Mouse (Mus musculus): ENCODE data around the gene Fhit.

Fhit gene

DNA sequence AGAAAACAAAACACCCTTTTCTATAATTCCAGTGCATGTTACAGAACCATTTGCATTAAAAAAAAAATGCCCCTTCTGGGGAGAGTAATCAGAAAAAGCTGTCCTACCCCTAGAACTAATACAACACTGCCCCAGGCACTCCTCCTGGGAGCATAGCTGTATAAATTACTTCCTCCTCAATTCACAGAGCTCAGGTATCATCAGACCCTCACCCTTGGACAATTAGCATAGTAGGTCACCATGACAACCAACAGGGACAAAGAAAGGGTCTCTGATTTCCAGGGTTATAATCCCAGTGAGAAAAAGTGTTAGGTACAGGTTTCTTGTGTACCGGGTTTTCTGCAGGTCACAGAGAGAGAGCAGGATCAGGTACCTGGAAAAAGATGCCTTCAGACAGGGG, 654.3 kb downstream of the Fhit start:
- no peak for DNase-seq (ENCODE audit: low spot score)

DNA sequence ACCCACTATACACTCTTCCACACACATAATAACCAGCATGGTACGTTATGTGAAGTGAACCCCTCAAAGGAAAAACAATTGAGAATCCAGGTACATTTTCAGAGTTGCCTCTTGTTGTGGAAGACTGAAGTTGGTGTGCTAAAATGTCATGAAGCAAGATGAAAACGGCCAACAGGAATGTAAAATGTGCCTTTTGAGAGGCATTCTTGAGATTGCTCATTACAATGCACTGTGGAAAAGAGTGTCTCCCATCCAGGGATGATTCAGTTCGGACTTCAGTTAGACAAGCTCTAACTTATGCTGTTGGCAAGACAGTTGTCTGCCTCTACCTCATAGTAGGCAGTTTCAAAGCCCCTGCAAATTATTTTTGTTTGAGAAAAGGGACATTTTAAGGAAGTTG, 676.0 kb downstream of the Fhit start:
- no peak for DNase-seq (ENCODE audit: low spot score)

DNA sequence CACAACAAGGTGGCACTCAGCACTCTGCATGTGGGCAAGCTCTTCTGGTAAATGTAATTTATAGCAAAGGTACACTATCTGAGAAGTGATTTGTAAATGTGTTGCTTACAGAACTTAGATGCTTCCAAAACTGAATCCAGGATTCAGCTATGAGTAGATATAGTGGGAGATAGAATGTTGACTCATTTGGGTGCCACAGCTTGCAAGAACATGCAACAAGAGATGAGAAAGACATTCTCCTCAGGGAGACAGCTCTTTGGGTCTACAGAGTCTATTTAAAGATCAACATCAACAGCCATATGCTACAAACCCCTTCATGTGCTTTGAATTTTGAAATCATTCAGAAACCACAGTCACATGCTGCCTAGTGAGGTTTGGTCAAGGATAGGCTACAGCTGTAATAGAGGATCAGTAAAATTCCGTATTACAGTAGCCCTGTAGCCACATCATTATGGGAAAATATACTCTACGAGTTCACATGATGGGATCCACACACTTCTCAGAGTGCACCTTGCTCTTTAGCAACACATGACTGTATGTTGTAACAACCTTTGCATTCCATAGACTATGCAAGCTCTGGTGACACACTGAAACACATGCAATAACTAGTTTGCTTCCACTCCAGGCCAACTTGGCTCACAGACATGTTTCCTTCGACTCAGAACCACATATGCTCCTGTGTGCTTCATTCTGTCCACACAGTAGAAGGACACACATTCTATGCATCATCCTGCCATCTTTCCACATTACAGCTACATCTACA, 678.8 kb downstream of the Fhit start:
- no peak for DNase-seq (ENCODE audit: low spot score)

DNA sequence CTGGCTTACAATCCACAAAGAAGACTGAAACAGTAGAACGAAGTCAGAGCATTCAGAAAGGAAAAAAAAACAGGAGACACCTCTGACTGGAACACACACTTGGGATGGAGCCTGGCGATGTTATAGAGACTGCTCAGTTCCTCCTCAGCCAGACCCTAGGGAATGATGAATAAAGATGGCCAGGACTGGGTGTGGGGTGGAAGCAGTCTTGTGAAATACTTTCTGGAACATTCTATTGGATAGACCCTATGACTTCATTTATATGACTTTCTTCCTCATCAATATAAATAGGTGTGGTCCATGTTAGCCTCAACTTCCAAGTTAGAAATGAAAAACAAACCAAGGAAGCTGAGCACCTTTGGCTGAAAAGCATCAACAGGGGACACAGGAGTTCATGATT, 680.5 kb downstream of the Fhit start:
- no peak for DNase-seq (ENCODE audit: low spot score)

DNA sequence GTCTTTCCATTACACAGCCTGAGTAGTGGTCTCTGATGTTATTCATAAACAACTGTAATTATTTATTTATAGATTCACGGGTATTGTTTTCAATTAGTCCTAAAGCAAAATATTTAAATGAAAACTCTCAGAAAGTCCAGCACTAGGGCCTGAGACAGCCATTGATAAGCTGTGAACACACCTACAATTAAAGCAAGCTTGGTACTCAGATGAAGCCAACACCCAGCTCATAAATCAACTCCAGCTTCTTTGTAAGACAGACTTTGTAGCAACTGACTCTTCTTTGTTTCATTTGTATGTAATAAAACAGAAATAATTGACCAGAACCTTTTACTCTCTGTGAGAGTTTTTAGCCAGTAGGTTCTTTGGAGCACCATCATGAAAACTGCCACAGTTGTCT, 681.2 kb downstream of the Fhit start:
- no peak for DNase-seq (ENCODE audit: low spot score)

DNA sequence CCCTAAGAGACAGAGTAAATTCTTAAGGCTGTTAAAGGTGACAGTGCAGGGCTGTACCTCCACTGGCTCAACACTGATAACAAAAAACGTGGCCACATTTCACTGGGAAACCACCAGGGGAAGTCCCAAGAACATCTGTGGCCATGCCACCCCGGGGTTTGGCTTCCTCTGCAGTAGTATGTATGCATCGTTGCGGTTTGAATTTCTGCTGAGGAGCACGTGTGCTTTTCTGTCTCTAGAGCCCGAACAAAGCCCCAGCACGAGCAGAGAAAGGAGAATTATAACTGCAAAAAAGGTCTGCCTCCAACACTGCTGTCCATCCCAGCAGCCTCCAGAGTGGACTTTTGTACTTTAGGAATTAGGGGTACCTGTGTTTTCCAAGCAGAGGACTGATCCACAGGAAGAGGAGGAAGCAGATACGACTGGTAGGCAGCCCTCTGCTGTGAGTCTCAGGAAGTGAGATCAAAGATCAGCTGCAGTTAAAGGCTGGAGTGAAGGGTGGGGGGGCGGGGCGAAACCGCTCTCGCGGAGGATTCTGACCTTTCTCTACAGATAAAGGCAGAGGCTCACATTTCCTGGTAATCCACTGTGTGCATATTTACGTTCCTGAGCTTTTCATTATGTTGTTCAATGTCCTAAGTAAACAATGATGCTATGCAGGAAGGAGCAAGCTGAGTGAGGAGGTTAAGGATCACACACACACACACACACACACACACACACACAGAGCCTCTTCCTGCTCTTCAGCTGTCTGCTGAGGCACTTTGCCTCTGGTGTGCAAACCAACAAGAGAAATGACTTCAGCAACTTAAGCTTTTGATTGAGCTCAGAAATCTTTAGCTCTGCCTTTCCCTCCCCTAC, 708.6 kb downstream of the Fhit start:
- peak; percentile 89 for DNase-seq (ENCODE audit: low spot score)

DNA sequence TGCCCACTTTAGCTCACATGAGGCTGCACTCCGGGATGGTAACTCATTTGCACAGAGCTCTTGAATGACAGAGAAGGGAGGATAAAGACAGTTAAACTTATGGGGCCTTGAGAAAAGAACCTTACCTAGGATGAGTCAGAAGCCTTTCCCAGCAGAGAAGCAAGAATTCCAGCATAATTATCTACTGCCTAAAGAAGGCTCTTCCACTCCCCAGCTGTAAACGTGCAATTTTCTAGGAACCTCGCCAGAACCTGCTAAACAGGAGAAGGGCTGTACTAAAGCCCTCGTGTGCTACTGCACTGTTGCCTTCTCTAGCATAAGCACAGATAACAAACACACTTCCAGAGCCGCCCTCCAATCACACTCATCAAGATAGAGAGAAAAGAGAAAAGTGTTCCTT, 709.6 kb downstream of the Fhit start:
- DNase-seq (ENCODE audit: low spot score), result no peak

DNA sequence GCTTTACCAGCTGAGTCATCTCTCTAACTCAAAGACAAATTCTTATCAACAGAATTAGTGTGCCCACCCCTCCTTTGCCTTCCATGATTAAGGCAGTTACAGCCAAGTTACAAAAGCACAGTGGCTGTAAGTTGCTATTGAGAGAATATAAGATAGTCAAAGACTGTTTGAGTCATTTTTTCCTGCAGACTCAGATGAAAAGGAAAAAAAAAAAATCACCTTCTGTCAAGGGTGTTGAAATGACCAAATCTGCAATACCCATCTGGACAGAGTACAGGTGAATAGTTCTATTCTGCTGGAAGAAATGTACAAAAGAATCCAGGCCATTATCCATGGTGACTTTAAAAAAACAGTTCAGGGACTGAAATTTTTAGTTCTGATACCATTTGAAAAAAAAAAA, 716.5 kb downstream of the Fhit start:
- DNase-seq (ENCODE audit: low spot score), result no peak

DNA sequence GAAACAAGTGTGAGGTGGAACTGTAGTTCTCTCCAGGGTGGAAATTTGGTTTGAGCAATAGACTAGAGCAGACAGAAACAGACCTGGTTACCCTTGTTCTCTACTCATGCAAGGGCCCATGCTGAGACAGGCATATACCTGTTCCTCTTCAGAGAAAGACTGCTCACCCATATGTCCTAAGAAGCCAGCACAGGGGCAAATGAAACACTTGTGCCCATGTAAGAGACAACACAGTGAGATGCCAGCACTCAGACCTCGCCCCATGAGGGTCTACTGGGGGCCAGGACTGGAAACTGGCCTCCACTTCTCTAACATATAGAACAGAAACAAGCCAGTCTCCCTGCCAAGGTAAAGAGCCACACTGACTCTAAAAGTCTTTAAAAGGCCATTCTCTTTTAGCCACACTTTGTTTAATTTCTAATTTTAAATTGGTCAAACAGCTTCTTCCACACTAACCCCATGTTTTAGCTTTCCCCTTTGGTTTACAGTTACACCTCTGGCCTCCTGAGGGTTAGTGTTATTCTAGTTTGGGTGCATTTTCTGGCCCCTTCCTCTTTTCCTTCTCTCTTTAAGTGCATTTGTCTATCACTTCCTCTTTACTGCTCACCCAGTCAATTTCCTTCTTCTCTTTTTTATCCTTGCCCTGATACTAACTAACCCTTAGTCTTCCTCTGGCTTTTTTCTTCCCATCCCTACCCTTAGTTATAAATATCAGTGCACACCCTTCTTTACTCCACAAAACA, 722.7 kb downstream of the Fhit start:
- no peak for DNase-seq (ENCODE audit: low spot score)

DNA sequence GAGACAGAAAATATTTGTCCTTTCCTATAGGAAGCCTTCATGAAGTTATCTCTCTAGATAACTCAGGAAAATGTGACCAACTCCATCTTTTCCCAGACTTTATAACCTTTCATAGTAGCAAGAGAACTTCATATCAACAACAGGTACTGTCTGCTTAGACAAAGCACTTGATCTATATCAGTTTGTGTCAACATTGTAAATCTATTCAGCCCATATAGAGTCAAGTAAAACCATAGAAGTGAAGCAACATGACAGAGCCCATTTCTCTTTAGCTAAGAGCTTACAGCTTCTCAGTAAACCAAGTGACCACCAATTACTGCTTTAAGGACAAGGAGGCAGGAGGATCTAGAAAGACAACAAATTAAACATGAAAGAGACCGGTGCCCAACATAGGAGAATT, 725.6 kb downstream of the Fhit start:
- DNase-seq (ENCODE audit: low spot score), result no peak

DNA sequence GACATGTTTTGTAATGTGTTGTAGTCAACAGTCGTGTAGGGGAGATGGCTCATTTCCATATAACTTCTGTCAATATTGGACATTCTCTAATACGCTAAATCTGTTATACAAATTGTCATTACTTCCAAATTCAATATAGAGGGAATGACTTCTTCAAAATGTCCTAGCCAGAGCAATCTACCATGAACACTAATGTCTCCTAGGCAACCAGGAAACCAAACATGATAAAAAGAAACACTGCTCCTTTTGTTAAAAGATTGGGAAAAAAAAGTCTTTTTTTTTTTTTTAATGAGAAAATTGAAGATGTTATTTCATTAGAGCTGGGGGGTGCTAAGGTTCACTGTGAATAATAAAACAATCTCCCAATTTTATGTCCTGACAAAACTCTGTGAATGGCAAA, 729.3 kb downstream of the Fhit start:
- no peak for DNase-seq (ENCODE audit: low spot score)

DNA sequence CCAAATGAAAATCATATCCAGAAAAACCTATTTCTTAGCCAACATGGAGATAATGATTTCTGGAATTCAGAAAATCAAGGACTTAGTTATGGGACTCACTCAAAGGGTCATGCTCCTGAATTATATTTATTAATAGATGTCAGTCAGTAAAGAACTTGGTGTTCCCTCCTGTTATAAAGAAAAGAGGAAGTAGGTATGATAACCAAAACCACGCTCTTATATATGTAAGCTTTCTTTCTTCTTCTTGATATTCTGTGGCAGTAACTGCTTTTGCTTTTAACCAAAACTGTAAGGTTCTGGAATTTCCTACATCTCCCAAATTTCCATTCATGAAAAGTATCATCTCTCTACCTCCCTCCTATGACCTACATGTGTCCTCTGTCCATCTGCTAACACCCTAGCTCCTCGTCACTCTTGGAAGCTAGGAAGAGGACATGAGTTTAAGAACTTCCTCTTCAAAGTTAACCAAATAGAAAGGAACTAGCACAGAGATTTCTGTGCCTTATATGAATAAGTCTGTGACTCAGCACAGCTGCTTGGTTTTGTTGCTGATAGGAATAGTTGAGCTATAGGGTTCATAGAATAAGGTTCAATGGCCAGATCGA, 731.3 kb downstream of the Fhit start:
- no peak for DNase-seq (ENCODE audit: low spot score)

DNA sequence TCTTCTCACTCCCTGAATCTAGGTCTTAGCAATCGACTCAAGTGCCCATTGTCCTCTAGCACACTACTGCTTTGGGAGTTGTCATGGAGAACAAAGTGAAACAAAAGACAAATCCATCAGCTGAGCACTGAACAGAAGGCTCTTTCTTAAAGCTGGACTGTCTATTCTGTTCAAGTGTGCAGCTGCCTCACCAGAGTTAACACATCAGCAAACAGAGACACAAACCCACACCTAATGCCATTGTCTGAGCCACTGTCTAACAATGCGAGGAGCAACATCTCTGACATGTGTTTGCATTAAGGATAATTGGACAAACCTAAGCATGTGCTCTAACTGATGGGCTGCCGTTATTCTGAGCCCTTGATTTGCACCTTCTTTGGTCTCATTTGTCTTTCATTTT, 738.3 kb downstream of the Fhit start:
- DNase-seq (ENCODE audit: low spot score), result no peak

DNA sequence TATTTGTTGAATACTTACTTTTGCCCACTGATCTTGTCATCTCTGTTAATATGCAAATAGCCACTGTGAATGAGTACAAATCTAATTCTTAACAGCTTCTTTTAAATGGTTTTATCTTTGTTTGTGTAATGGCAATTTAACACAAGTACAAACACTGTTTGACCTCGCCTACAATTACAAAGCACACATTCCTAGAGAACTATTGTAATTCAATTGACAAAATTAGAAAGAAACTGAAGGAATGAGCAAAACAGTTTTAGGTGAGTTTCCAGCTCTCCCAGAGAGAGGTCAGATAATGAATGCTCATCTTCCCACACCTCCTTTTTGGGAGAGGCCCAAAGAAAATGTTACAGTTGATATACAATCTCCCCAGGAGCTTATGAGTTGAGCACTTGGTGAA, 739.6 kb downstream of the Fhit start:
- DNase-seq (ENCODE audit: low spot score), result no peak

DNA sequence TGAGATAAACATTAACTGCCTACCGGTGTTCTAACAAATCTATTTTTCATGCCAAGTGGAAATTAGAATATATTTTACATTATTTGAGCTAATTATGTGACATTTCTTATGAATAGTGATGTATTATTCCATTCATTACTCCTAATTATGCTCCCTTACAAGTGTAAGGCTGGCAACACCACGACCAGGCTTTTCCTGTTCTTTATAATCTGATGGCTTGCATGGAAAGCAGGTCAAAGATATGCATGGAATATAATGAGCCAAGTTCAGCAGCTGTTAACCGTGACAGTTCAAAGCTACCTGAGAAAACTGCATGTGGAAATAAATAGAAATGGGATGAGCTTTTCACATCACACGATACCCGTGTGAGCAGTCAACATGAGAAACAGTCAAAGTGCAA, 746.8 kb downstream of the Fhit start:
- DNase-seq (ENCODE audit: low spot score), result no peak

DNA sequence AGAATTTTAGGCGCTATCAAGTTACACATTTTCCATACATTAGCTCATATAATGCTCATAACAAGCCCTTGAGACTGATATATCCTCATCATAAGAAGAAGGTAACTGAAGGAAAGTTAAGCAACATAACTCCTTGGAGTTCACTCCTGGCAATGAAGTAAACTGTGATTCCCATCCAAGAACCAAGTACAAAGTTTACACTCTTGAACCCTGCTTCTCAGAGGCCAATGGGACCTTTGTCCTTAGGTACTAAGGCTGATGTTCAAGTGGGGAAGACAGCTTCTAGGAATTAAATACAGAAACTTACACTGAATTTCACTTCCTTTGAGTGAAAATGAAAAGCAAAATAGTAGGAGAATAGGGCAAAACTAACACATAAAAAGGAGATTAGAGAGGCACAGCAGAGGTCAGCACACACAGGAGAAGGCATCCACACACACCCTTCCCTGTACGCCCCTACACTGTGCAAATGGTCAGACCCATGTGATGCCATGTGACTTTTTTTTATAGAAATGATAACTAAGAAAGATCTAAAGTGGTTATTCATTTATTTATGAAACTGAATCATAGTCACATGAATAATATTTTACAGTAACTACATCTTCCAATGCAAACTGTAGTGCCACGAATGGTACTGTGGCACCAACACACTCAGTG, 752.4 kb downstream of the Fhit start:
- DNase-seq (ENCODE audit: low spot score), result no peak

DNA sequence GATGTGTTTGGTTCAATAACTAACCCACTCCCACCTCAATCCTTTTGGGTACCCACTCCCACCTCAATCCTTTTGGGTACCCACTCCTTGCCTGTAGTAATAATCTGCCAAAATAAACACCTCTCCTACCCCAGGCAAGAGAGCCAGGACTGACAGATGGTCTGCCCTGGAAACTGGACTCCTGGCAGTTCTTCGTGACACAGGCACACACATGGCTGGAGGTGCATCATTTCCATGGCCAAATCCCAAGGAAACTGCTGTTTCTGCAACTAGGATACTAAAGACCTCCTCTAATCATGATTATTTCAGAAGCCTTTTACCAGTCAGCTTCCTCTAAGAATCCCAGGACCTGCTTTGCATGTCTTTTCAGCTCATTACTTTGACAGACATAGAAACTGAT, 756.5 kb downstream of the Fhit start:
- DNase-seq (ENCODE audit: low spot score), result no peak

DNA sequence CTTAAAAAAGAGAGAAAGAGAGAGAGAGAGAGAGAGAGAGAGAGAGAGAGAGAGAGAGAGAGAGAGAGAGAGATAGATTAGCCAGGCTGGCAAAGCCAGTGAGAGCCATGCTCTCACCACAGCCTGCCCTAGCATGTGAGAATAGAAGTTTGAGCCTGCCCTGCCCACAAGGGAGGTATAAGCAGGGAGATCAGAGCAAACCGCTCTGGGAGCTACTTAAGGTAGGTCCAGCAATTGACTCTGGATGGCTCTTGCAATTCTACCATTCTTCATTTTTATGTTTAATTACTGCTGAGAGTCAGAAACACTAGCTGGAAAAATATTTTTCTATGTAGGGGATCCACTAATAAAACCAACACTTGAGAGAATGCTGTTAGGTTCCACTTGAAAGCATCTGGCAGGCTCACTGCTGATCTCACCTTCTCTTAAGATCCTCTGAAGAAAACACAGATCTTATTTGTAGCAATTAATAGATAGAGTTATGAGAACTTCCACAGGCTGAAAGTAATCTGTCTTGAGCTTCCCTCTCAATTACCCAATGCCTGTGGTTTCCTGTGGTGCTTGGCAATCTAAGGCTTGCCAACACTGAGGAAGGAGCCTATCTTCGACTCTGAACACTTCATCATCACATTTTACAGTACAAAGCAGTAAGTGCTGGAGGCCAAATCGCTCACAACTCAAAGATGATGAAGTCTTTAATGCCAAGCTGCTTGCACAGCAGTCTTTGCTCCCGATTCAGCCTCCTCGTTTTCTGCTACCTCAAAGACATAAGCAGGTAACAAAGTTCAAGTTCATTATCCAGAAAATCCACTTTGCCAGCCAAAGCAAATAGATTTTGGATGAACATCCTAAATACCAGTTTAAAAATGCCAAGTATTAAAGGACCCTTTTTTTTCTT, 793.8 kb downstream of the Fhit start:
- no peak for DNase-seq (ENCODE audit: low spot score)

DNA sequence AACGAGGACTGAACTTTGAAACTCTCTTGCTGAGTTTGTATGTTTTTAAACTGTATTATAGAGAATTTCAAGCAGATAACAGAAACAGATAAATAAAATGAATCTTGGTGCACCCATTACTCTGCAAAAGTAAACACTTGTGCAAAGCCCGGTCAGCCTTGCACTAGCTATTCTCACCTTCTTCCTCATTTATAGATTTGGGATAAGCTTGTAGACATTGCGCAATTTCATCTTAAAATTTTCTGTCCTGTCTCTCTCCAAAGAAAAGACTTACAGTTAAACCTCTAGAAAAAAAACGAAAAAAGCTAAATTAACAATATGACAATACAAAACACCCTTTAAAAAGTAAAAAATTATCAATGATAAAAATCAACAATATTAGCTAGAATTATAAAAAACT, 795.0 kb downstream of the Fhit start:
- no peak for DNase-seq (ENCODE audit: low spot score)

DNA sequence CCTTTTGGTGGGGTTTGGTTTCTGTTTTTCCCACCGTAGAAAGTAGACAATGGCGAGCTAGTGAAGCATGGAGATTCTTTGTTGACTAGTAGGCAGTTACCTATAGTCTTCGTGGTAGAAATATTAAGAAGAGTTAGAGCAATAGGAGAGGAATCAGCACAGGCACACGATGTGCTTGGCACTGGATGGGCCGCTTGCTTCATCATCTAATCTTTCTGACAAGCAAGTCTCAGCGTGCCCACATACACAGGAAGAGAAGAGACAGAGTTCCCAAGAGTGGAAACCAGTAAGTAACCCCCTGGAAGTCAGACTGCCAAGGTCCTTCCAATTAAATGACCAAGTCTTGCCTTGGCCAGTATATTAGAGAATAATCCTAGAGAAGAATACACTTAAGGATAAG, 797.6 kb downstream of the Fhit start:
- DNase-seq (ENCODE audit: low spot score), result no peak

DNA sequence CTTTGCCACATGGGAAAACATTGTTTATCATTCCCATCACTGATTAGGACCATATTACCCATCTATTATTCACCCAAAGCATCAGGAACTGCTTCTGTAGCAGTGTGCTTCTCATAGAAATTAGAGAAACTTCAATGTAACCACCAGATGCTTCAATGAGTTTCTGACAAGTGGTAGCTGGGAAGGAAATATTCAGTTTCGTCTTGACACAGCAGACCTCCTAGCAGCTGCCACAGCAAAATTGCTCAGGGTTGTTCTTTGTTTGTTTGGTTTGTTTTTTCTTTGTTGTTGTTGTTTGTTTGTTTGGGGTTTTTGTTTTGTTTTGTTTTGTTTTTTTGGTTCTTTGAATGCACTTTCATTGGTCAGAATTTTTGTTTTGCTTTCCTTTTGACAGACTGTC, 798.5 kb downstream of the Fhit start:
- no peak for DNase-seq (ENCODE audit: low spot score)

All from yolk sac, embryonic 10.5 days (tissue).